Mouse (Mus musculus) layer of hippocampus, adult 8-10 months (tissue): ENCODE measurements around the gene Atl1. TPM values are rescaled to one million over a fixed set of nuclear protein-coding genes. Genes with fewer than 3 reads are reported as not detected.

Experiments
- DNase-seq, 2 experiments: peaks; one replicate each; pipeline ENCODE4 v3.0.0; 2022; ENCODE audit warnings: low spot score in 2 of 2
- total RNA-seq, 4 experiments: library from RNA; stranded (reverse); gene quantifications; 2 replicates each; pipeline ENCODE4 v1.2.4; 2022

Atl1 gene
- total RNA-seq, 4 experiments from 2014 or later = 177 to 196 (median 191) TPM

GRCm38 (mm10) chr12:70010356-70010755, 117.9 kb downstream of the Atl1 start:
- DNase-seq = no peak

- no peak for DNase-seq
Observed at GRCm38 (mm10) chr12:70011681-70012080, 119.3 kb downstream of the Atl1 start.

GRCm38 (mm10) chr12:70015936-70016335, 123.5 kb downstream of the Atl1 start:
- DNase-seq = no peak

Other genes starting within 250 kb of the Atl1 start
- gene Sos2, start 210.8 kb upstream of the Atl1 start, total RNA-seq = 10 to 100 TPM; 33.4 to 47.2 (median 39.8) TPM
- 10 to 100 TPM; 15.5 to 24.9 (median 18.6) TPM for gene L2hgdh, start 167.7 kb upstream of the Atl1 start, total RNA-seq
- gene Atp5s, start 167.7 kb upstream of the Atl1 start, total RNA-seq = 10 to 100 TPM; 26.9 to 35.8 (median 30.0) TPM
- gene Cdkl1, start 101.3 kb upstream of the Atl1 start, total RNA-seq = 10 to 100 TPM; 20.1 to 27.1 (median 24.5) TPM
- 10 to 100 TPM; 42.6 to 49.5 (median 48.4) TPM for gene Map4k5, start 586 bp downstream of the Atl1 start, total RNA-seq
- gene Sav1, start 94.4 kb downstream of the Atl1 start, total RNA-seq = 10 to 100 TPM; 19.2 to 20.3 (median 20.1) TPM
- 10 to 100 TPM; 58.1 to 82.5 (median 66.6) TPM for gene Nin, start 221.1 kb downstream of the Atl1 start, total RNA-seq